Comparison of ENCODE assay signal across 24 mouse cellular contexts in the genomic region with DNA sequence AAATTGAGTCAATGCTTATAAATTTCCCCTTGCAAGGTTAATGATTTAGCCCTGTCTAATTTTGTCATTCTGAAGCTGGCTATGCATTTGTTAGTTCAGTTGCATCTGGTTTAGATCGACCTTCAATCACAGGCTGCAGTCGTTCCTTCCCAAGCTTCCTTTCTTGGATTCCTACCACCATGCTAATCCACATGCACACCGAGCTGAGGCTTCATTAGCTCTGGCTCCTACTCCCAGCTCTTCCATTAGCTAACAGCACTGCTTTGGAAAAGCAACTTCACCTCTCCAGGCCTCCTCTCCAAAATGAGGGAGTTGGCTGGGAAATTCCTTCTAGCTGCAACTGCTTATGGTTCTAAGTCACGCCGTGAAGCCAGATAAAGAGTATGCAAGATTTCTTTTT.
"Had no signal": no experiment of that assay in that cellular context is flagged by ENCODE, and none has a peak within 500 bp of the region (broad histone marks: within the 10 kb centered on the region; RNA-seq: fewer than 3 reads in every experiment).

No protein-coding gene starts in this region.

- H3K9me3 ChIP-seq: hindbrain, embryonic 10.5 days; hindbrain, embryonic 12.5 days; intestine, embryonic 15.5 days; limb, embryonic 13.5 days; liver, embryonic 12.5 days had no signal

- ATAC-seq: hindbrain, embryonic 16.5 days; inflammation-experienced regulatory T-cells, adult 6 months; intestine, embryonic 15.5 days; intestine, postnatal 0 days; liver, embryonic 12.5 days had no signal

- H3K4me1 ChIP-seq: hindbrain, embryonic 10.5 days; hindbrain, embryonic 12.5 days; liver, embryonic 12.5 days had no signal

- H3K4me2 ChIP-seq: heart, embryonic 11.5 days; hindbrain, embryonic 12.5 days; hindbrain, embryonic 14.5 days; intestine, embryonic 15.5 days; limb, embryonic 13.5 days; liver, embryonic 12.5 days had no signal

- H3K27me3 ChIP-seq: hindbrain, embryonic 12.5 days; intestine, embryonic 15.5 days; limb, embryonic 13.5 days; liver, embryonic 12.5 days had no signal

- H3K4me3 ChIP-seq: gastrocnemius, adult 2 months; hindbrain, embryonic 10.5 days; hindbrain, embryonic 12.5 days; intestine, embryonic 15.5 days; layer of hippocampus, adult 2 months; left cerebral cortex, adult 2 months; limb, embryonic 13.5 days; liver, embryonic 12.5 days had no signal

- H3K9ac ChIP-seq: hindbrain, embryonic 12.5 days; hindbrain, embryonic 14.5 days; intestine, embryonic 15.5 days; limb, embryonic 13.5 days; liver, embryonic 12.5 days; liver, embryonic 14.5 days had no signal

- DNase-seq: gastrocnemius, adult 2 months; gastrocnemius, postnatal 10 days; gastrocnemius, postnatal 25 days; heart, adult 18-20 months; heart, postnatal 10 days; heart, postnatal 4 days; kidney, adult 18-20 months; kidney, adult 8-10 months; kidney, postnatal 10 days; kidney, postnatal 25 days; kidney, postnatal 4 days had no signal

- H3K36me3 ChIP-seq: hindbrain, embryonic 10.5 days; hindbrain, embryonic 12.5 days; intestine, embryonic 15.5 days; limb, embryonic 13.5 days; liver, embryonic 12.5 days had no signal

- H3K27ac ChIP-seq: gastrocnemius, adult 2 months; hindbrain, embryonic 10.5 days; hindbrain, embryonic 12.5 days; hindbrain, embryonic 14.5 days; intestine, embryonic 15.5 days; layer of hippocampus, adult 2 months; left cerebral cortex, adult 2 months; limb, embryonic 13.5 days; liver, embryonic 12.5 days; liver, embryonic 14.5 days had no signal
